Mouse (Mus musculus): ENCODE data around the gene Mplkip.

The Mplkip gene

GRCm38 (mm10) chr13:17694911-17695699 lies at the start of gene Mplkip, which contains the start of gene Sugct:
Gene Mplkip, plus strand, starts transcription at chr13:17695192.
Gene Sugct, minus strand, starts transcription at chr13:17695553.
- no peak; the same call in 1 of the 2 replicates for TF ChIP-seq GATA4 (IDR thresholded peaks at IDR 0.05; ENCODE audit: insufficient replicate concordance, low read length)

GRCm38 (mm10) chr13:17667380-17667779 lies 27.6 kb upstream of the Mplkip start:
- TF ChIP-seq GATA4 (IDR thresholded peaks at IDR 0.05; ENCODE audit: insufficient replicate concordance, low read length): no peak

GRCm38 (mm10) chr13:17671122-17671521 lies 23.9 kb upstream of the Mplkip start:
- no peak for TF ChIP-seq GATA4 (IDR thresholded peaks at IDR 0.05; ENCODE audit: insufficient replicate concordance, low read length)

GRCm38 (mm10) chr13:17689461-17689860 lies 5.5 kb upstream of the Mplkip start:
- no peak for TF ChIP-seq GATA4 (IDR thresholded peaks at IDR 0.05; ENCODE audit: insufficient replicate concordance, low read length)

GRCm38 (mm10) chr13:17690686-17691085 lies 4.3 kb upstream of the Mplkip start:
- TF ChIP-seq GATA4 (IDR thresholded peaks at IDR 0.05; ENCODE audit: insufficient replicate concordance, low read length): no peak

GRCm38 (mm10) chr13:17691436-17691835 lies 3.6 kb upstream of the Mplkip start:
- TF ChIP-seq GATA4 (IDR thresholded peaks at IDR 0.05; ENCODE audit: insufficient replicate concordance, low read length): no peak

GRCm38 (mm10) chr13:17693816-17694215 lies 1.2 kb upstream of the Mplkip start:
- no peak for TF ChIP-seq GATA4 (IDR thresholded peaks at IDR 0.05; ENCODE audit: insufficient replicate concordance, low read length)

- TF ChIP-seq GATA4 (IDR thresholded peaks at IDR 0.05; ENCODE audit: insufficient replicate concordance, low read length): no peak
Observed at GRCm38 (mm10) chr13:17694414-17694813, 578 bp upstream of the Mplkip start.

- no peak for TF ChIP-seq GATA4 (IDR thresholded peaks at IDR 0.05; ENCODE audit: insufficient replicate concordance, low read length)
Observed at GRCm38 (mm10) chr13:17695898-17696580, 1.0 kb downstream of the Mplkip start.

- TF ChIP-seq GATA4 (IDR thresholded peaks at IDR 0.05; ENCODE audit: insufficient replicate concordance, low read length): no peak
Observed at GRCm38 (mm10) chr13:17700090-17700715, 5.2 kb downstream of the Mplkip start.

GRCm38 (mm10) chr13:17701322-17701721 lies 6.3 kb downstream of the Mplkip start:
- no peak for TF ChIP-seq GATA4 (IDR thresholded peaks at IDR 0.05; ENCODE audit: insufficient replicate concordance, low read length)

- TF ChIP-seq GATA4 (IDR thresholded peaks at IDR 0.05; ENCODE audit: insufficient replicate concordance, low read length): no peak
Observed at GRCm38 (mm10) chr13:17702311-17702710, 7.3 kb downstream of the Mplkip start.

GRCm38 (mm10) chr13:17705188-17705826 lies 10.3 kb downstream of the Mplkip start:
- TF ChIP-seq GATA4 (IDR thresholded peaks at IDR 0.05; ENCODE audit: insufficient replicate concordance, low read length): no peak

- no peak for TF ChIP-seq GATA4 (IDR thresholded peaks at IDR 0.05; ENCODE audit: insufficient replicate concordance, low read length)
Observed at GRCm38 (mm10) chr13:17708784-17709311, 13.9 kb downstream of the Mplkip start.

GRCm38 (mm10) chr13:17717357-17717756 lies 22.4 kb downstream of the Mplkip start:
- TF ChIP-seq GATA4 (IDR thresholded peaks at IDR 0.05; ENCODE audit: insufficient replicate concordance, low read length): no peak

All from liver, adult (tissue).